Mouse (Mus musculus): Measurements from ENCODE around the gene Hist1h2br.
A peak's percentile ranks its signal among the peaks of the same experiment; 100 is the strongest.
"Not testable (repeated sequence)": the region's sequence is repeated elsewhere in the genome, so short reads cannot be mapped to it uniquely, and the experiment has no call there.

Hist1h2br gene

GRCm38 (mm10) chr13:21833461-21833860, at the start of gene Hist1h2br, which contains the start of gene Hist1h2ap:
Gene Hist1h2br (plus strand): TSS chr13:21833743.
Gene Hist1h2ap (minus strand): TSS chr13:21833507.
- not testable (repeated sequence) for DNase-seq

DNA sequence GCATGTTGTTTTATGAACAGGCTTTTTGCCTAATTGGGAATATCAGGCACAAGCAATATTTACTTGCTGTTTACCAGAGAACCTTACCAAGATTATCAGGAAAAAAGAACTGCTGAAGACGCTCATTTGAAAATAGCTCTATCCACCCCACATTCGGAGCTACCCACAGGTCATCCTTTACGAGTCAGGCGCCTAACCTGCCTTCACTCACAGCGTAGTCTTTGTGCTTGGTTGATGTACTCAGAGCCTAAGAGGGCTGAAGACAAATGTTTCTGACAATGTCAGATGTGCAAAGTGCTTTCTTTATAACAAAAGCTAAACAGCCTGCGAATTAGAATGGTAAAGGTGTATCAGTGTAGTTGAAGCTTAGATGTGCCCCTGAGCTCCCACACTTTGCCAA, 49.2 kb upstream of the Hist1h2br start:
- no peak for DNase-seq

- DNase-seq = peak in 1 of 2 experiments; percentile 42
These were observed 47.2 kb upstream of the Hist1h2br start for GRCm38 (mm10) chr13:21786189-21786898.

- peak; percentile 94 to 97 for DNase-seq
These were observed 46.5 kb upstream of the Hist1h2br start, which contains the start of the genes Hist1h2an and Hist1h2bp for GRCm38 (mm10) chr13:21786899-21787629. Gene Hist1h2an (minus strand): TSS chr13:21787218. Gene Hist1h2bp (plus strand): TSS chr13:21787461.

DNA sequence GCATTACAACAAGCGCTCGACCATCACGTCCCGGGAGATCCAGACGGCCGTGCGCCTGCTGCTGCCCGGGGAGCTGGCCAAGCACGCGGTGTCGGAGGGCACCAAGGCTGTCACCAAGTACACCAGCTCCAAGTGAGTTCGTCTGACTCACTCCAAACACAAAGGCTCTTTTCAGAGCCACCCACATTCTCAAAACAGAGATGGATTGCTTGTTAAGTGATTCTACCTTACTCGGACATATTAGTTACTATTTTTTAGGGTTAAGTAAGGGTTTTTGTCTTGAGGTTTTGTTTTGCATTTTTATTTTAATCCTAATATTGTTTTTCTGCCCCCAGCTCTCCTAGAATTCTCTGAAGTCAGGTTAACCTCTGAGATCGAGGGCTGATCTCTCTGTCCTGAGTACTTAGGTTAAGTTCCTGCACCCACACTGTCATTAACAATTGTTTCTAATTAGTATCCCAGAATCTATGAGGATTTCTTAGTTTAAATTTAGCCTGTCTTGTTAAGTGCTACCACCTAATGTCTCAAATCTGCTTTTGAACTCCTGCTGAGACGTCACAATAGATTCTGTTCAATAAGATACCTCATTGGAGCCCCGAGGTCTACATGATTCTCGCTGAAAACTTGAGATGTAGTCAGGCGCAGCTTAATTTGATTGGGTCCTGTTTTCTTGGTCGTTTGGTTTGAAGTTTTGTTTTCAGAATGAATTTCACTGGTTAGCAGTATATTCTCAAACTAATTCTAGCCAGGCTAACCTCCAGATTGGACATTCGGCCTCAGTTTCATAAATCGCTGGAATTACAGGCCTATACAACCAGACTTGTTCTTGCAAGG, 45.6 kb upstream of the Hist1h2br start:
- DNase-seq = no peak

DNA sequence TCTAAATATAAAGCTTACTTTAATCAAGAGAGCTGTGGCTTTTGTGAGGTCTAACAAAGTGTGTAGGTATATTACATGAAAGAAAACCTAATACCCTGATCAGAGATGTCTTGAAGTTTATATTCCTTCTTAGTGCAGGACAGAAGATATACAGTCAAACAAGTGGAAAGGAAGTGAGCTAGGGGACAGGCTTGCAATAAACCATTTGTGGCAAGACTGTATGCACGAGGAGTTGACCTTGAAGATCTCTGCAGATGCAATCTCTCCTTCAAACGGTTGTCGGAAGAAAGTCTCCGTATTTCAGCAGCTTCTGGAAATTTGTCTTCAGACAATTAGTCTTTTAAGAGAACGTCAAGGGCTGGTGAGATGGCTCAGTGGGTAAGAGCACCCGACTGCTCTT, 43.6 kb upstream of the Hist1h2br start:
- no peak for DNase-seq

GRCm38 (mm10) chr13:21790601-21791283, 42.8 kb upstream of the Hist1h2br start:
- peak in 1 of 2 experiments; percentile 32 for DNase-seq

DNA sequence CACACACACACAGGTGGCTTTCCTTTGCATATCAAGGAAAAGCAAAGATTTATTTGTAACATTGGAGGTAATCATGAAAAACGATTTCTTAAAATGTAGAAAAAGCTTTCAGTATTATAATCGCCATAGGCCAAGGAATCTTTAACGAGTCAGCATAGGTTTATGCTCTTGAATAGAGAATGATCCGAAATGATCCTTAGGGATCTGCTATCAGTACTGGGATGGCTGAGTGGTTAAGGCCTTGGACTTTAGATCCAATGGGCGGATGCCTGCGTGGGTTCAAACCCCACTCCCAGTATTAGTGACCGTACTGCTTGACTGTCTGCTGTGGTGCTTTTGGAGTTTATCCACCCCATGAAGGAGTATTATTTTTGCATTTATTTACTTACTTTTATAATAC, 38.0 kb upstream of the Hist1h2br start:
- no peak for DNase-seq

GRCm38 (mm10) chr13:21797163-21797562, 36.4 kb upstream of the Hist1h2br start:
- DNase-seq = not testable (repeated sequence)

DNA sequence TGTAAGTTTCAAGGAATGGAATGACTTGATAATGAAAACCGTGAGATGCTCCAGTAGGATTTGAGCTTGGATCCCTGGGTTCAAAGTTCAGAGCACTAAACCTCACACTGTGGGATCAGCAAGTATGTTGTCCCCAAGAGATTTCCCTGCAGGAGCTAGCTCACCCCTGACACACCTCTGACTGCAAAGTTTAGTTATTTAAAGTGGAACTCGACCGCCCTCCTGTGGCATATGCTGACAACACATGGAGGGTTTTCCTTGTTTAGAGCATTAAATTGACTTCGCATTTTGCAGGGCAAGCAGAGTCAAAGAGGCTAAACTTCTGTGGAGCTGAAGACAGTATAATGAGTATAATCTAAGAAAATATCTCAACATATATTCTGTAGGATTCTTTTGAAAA, 30.5 kb upstream of the Hist1h2br start:
- DNase-seq = not testable (repeated sequence)

- DNase-seq = not testable (repeated sequence)
These were observed 23.5 kb upstream of the Hist1h2br start, which contains the start of the genes Hist1h2bq and Hist1h2ao for GRCm38 (mm10) chr13:21810073-21810472. Gene Hist1h2bq (minus strand): TSS chr13:21810197. Gene Hist1h2ao (plus strand): TSS chr13:21810465.

DNA sequence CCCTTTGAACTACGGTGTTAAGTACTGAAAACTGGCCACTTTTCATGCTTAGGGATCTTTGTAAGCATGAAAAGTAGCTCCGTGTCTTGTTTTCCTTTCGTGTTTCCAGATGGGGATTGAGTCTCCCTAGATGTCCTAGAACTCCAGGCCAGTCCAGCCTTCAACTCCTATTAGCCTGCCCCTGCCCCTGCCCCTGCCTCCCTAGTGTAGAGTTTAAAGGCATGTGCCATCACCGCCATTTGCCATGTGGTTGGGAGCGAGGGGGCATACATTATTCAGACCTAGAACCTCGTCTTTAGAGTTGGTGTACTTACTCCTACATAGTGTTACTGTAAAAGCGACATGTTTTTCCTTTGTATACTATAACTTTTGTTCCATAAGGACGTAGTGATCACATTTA, 22.5 kb upstream of the Hist1h2br start:
- DNase-seq = not testable (repeated sequence)

- peak; percentile 47 to 64 for DNase-seq
These were observed 22.0 kb upstream of the Hist1h2br start, which contains the start of gene Hist1h4m for GRCm38 (mm10) chr13:21811539-21811938. Gene Hist1h4m (plus strand): TSS chr13:21811746.

DNA sequence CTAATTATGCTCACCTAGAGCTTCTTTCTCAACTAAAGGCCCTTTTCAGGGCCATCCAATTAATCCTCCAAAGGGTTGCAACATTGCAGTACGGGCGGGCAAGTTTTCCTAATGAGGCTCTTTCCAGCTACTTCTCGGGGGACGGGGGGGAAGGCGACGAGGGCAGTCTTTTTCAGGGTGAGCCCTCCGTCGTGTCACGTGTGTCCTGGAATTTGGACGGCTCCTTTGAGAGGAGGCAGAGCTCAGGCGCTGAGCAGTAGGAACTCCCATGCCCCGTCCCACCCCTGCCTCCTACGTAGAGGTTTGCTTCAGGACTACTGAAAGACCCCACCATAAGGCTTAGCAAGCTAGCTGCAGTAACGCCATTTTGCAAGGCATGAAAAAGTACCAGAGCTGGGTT, 21.5 kb upstream of the Hist1h2br start:
- not testable (repeated sequence) for DNase-seq

DNA sequence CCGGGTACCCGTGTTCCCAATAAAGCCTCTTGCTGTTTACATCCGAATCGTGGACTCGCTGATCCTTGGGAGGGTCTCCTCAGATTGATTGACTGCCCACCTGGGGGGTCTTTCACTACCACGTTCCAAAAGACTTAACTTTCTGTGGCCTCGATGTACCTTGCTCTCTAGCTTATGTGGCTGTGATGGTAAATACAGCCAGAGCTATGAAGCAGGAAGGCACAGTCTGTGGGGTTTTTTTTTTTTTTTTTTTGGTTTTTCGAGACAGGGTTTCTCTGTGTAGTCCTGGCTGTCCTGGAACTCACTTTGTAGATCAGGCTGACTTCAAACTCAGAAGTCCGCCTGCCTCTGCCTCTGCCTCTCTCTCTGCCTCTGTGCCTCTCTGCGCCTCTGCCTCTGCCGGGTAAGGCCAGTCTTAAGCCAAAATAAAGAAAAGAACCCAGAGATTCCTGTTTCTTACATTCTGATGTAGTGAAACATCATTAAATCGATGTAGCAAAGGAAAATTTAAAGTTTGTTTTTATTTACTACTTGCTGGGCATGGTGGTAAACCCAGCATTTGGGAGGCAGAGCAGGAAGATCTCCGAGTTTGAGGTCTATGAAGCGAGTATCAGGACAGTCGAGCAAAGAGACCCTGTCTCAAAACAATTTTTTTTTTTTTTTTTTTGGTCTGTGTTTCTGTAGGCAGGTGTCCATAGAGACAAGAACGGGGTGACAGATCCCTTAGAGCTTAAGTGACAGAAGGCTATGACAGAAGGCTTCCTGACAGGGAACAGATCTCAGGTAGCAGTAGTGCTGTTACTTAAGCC, 13.3 kb upstream of the Hist1h2br start:
- DNase-seq = not testable (repeated sequence)

- DNase-seq = no peak
These were observed 5.0 kb upstream of the Hist1h2br start for GRCm38 (mm10) chr13:21828511-21828910.

GRCm38 (mm10) chr13:21830344-21830743, 3.2 kb upstream of the Hist1h2br start:
- no peak for DNase-seq

GRCm38 (mm10) chr13:21831418-21832394, 1.8 kb upstream of the Hist1h2br start, which contains the start of gene Hist1h4n:
Gene Hist1h4n (minus strand): TSS chr13:21832196.
- DNase-seq = peak; percentile 32 to 45

DNA sequence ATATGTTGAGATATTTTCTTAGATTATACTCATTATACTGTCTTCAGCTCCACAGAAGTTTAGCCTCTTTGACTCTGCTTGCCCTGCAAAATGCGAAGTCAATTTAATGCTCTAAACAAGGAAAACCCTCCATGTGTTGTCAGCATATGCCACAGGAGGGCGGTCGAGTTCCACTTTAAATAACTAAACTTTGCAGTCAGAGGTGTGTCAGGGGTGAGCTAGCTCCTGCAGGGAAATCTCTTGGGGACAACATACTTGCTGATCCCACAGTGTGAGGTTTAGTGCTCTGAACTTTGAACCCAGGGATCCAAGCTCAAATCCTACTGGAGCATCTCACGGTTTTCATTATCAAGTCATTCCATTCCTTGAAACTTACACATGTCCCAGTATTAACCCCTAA, 7.0 kb downstream of the Hist1h2br start:
- DNase-seq = not testable (repeated sequence)

DNA sequence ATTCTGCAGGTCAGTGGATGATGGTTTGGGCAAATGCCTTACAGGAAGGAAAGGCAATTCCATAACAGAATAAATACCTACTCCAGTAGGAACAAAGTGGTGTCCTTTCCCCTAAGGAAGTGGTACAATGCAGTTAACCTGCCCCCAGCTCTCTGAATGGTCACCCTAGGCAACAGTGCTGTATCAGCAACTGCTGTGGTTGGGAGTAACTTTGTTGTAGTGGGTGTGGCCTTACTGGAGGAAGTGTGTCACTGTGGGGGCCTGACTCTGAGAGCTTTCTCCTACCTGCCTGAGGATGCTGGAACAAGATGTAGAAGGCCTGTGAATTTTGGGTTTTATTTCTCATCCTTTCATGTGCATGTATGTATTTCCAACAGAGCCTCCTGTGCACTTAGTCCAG, 12.8 kb downstream of the Hist1h2br start:
- DNase-seq = not testable (repeated sequence)

All from cerebellum, postnatal 10 days (tissue).